Comparison of ENCODE assay signal across 15 mouse cellular contexts in genomic region chr7:6145423-6146188, GRCm38 (mm10). TPM values are rescaled to one million over a fixed set of nuclear protein-coding genes. Genes with fewer than 3 reads are reported as not detected.
DNase-seq lines count a peak whose midpoint lies in the region; ATAC-seq and TF ChIP-seq lines count a peak whose summit lies in the region.
"Had no signal": no experiment of that assay in that cellular context is flagged by ENCODE, and none has a peak within 500 bp of the region (broad histone marks: within the 10 kb centered on the region; RNA-seq: fewer than 3 reads in every experiment).

No protein-coding gene starts in this region.

- no peak overlapping the region for H3K4me2 ChIP-seq in hindbrain, embryonic 15.5 days
- no peak overlapping the region for H3K4me2 ChIP-seq in lung, postnatal 0 days (replicated peaks; ENCODE audit: low read depth, low read length)
- no peak overlapping the region for H3K4me2 ChIP-seq in stomach, embryonic 16.5 days (ENCODE audit: low read depth, low read length)

- 78% methylated on average over 8 of the region's 8 CpGs for WGBS in hindbrain, embryonic 15.5 days
- WGBS in hindbrain, embryonic 10.5 days: 94% methylated on average over 8 of the region's 8 CpGs
- WGBS in lung, postnatal 0 days: 74% methylated on average over 8 of the region's 8 CpGs
- 74% methylated on average over 8 of the region's 8 CpGs for WGBS in stomach, embryonic 16.5 days

- H3K27ac ChIP-seq in hindbrain, embryonic 15.5 days (replicated peaks): 0 out of 2 replicates have a peak overlapping the region, but pooled peaks have one; percentile 20
- no peak overlapping the region for H3K27ac ChIP-seq in hindbrain, embryonic 10.5 days
- peak overlapping the region; percentile 71; the same call in 1 of the 2 replicates for H3K27ac ChIP-seq in lung, postnatal 0 days (ENCODE audit: low read length)
- H3K27ac ChIP-seq in stomach, embryonic 16.5 days (ENCODE audit: low read length): peak overlapping the region; percentile 25
- H3K27ac ChIP-seq: midbrain, embryonic 10.5 days had no signal

- peaks cover 51% of the 10 kb centered on the region for H3K4me1 ChIP-seq in hindbrain, embryonic 15.5 days (replicated peaks)
- no peaks in the 10 kb centered on the region for H3K4me1 ChIP-seq in hindbrain, embryonic 10.5 days (replicated peaks)
- peaks cover 31% of the 10 kb centered on the region; the same call in 1 of the 2 replicates for H3K4me1 ChIP-seq in lung, postnatal 0 days (ENCODE audit: insufficient read depth, low read depth, low read length)
- peaks cover 38% of the 10 kb centered on the region for H3K4me1 ChIP-seq in stomach, embryonic 16.5 days (ENCODE audit: control insufficient read depth, insufficient read depth, low read length)
- H3K4me1 ChIP-seq: midbrain, embryonic 10.5 days had no signal

- TF ChIP-seq EP300 in lung, postnatal 0 days (IDR thresholded peaks at IDR 0.05): no peak

- H3K27me3 ChIP-seq in hindbrain, embryonic 15.5 days: no peaks in the 10 kb centered on the region
- no peaks in the 10 kb centered on the region for H3K27me3 ChIP-seq in hindbrain, embryonic 10.5 days (ENCODE audit: insufficient read depth, poor library complexity, severe bottlenecking)
- no peaks in the 10 kb centered on the region for H3K27me3 ChIP-seq in lung, postnatal 0 days (replicated peaks; ENCODE audit: insufficient read depth, low read length)
- H3K27me3 ChIP-seq in stomach, embryonic 16.5 days (ENCODE audit: control insufficient read depth, insufficient read depth, low read length): no peaks in the 10 kb centered on the region

- no peaks in the 10 kb centered on the region for H3K9me3 ChIP-seq in hindbrain, embryonic 15.5 days
- no peaks in the 10 kb centered on the region for H3K9me3 ChIP-seq in hindbrain, embryonic 10.5 days
- no peaks in the 10 kb centered on the region for H3K9me3 ChIP-seq in lung, postnatal 0 days (ENCODE audit: low read length)
- H3K9me3 ChIP-seq in stomach, embryonic 16.5 days (replicated peaks; ENCODE audit: control insufficient read depth, low read length): no peaks in the 10 kb centered on the region
- H3K9me3 ChIP-seq: midbrain, embryonic 10.5 days had no signal

- H3K4me3 ChIP-seq in hindbrain, embryonic 15.5 days: no peak overlapping the region
- no peak overlapping the region for H3K4me3 ChIP-seq in hindbrain, embryonic 10.5 days
- H3K4me3 ChIP-seq in lung, postnatal 0 days (ENCODE audit: low read depth, low read length): no peak overlapping the region
- H3K4me3 ChIP-seq in stomach, embryonic 16.5 days (replicated peaks; ENCODE audit: low read length): no peak overlapping the region
- H3K4me3 ChIP-seq: erythroblast, embryonic 14.5 days; midbrain, embryonic 10.5 days had no signal

- no peak for TF ChIP-seq CTCF in lung, postnatal 0 days (IDR thresholded peaks at IDR 0.05)

- no peak for ATAC-seq in hindbrain, embryonic 15.5 days (ENCODE audit: low FRiP score, low read depth)
- no peak; the same call in 1 of the 2 replicates for ATAC-seq in lung, postnatal 0 days
- ATAC-seq in granulocyte monocyte progenitor cell, adult 5-6 weeks (replicated peaks; ENCODE audit: poor library complexity, severe bottlenecking): peak; percentile 14; the same call in 1 of the 2 replicates
- ATAC-seq in stomach, embryonic 16.5 days (ENCODE audit: insufficient read depth, low FRiP score): no peak

- DNase-seq in hindbrain, embryonic 10.5 days (ENCODE audit: low spot score): no peak
- peak; percentile 54 for DNase-seq in lung, postnatal 0 days (ENCODE audit: low spot score)
- no peak for DNase-seq in lung, postnatal 14 days
- no peak for DNase-seq in thymus, postnatal 10 days (ENCODE audit: low spot score in 2 of 2)
- DNase-seq: adrenal gland, adult 8-10 months; cerebellum, adult 9-10 months; left cerebral cortex, postnatal 4 days; right cerebral cortex, postnatal 4 days; thymus, postnatal 14 days had no signal

- H3K9ac ChIP-seq in hindbrain, embryonic 15.5 days: no peak overlapping the region
- H3K9ac ChIP-seq in lung, postnatal 0 days (replicated peaks; ENCODE audit: low read depth): no peak overlapping the region
- no peak overlapping the region for H3K9ac ChIP-seq in stomach, embryonic 16.5 days (ENCODE audit: low read length)

- peaks cover 8% of the 10 kb centered on the region; the same call in 1 of the 2 replicates for H3K36me3 ChIP-seq in hindbrain, embryonic 15.5 days
- peaks cover 18% of the 10 kb centered on the region for H3K36me3 ChIP-seq in hindbrain, embryonic 10.5 days
- H3K36me3 ChIP-seq in lung, postnatal 0 days (ENCODE audit: insufficient read depth, low read length): no peaks in the 10 kb centered on the region
- H3K36me3 ChIP-seq in stomach, embryonic 16.5 days (ENCODE audit: control insufficient read depth, insufficient read depth, low read length): peaks cover 6% of the 10 kb centered on the region; the same call in 1 of the 2 replicates

RNA-seq across cellular contexts. Expression of gene Zfp787, which starts 10.2 kb away (rescaled TPM):
- polyA plus RNA-seq in hindbrain, embryonic 15.5 days (2015; fragmentation: Nextera tagmentation; extraction: Ambion mirVana): 24.8 and 27.4 TPM in 2 replicates
- 24.2 and 31.8 TPM in 2 replicates for polyA plus RNA-seq in hindbrain, embryonic 10.5 days (2016; fragmentation: Nextera tagmentation; extraction: Ambion mirVana)
- polyA plus RNA-seq in lung, postnatal 0 days (2015; fragmentation: Nextera tagmentation; extraction: Ambion mirVana): 29.5 and 47.4 TPM in 2 replicates
- 22.6 and 23.7 TPM in 2 replicates for total RNA-seq in granulocyte monocyte progenitor cell, adult 5-6 weeks (2014; fragmentation: Nextera tagmentation)
- 20.2 and 32.4 TPM in 2 replicates for total RNA-seq in granulocyte monocyte progenitor cell, adult 5-6 weeks (2017)
- 15.0 and 22.0 TPM in 2 replicates for polyA plus RNA-seq in stomach, embryonic 16.5 days (2015; fragmentation: Nextera tagmentation; extraction: Ambion mirVana)

RNA-seq across cellular contexts. Expression of gene Zfp444, which starts 26.4 kb away (rescaled TPM):
- polyA plus RNA-seq in hindbrain, embryonic 15.5 days (2015; fragmentation: Nextera tagmentation; extraction: Ambion mirVana): 87.8 and 90.1 TPM in 2 replicates
- 84.4 and 91.4 TPM in 2 replicates for polyA plus RNA-seq in hindbrain, embryonic 10.5 days (2016; fragmentation: Nextera tagmentation; extraction: Ambion mirVana)
- polyA plus RNA-seq in lung, postnatal 0 days (2015; fragmentation: Nextera tagmentation; extraction: Ambion mirVana): 41.1 and 42.9 TPM in 2 replicates
- 11.6 and 14.7 TPM in 2 replicates for total RNA-seq in granulocyte monocyte progenitor cell, adult 5-6 weeks (2014; fragmentation: Nextera tagmentation)
- 20.1 and 23.3 TPM in 2 replicates for total RNA-seq in granulocyte monocyte progenitor cell, adult 5-6 weeks (2017)
- 28.8 and 32.7 TPM in 2 replicates for polyA plus RNA-seq in stomach, embryonic 16.5 days (2015; fragmentation: Nextera tagmentation; extraction: Ambion mirVana)

RNA-seq across cellular contexts. Expression of gene Galp, which starts 51.3 kb away (rescaled TPM):
- polyA plus RNA-seq in hindbrain, embryonic 15.5 days (2015; fragmentation: Nextera tagmentation; extraction: Ambion mirVana): not detected in 2 replicates
- not detected in 2 replicates for polyA plus RNA-seq in hindbrain, embryonic 10.5 days (2016; fragmentation: Nextera tagmentation; extraction: Ambion mirVana)
- polyA plus RNA-seq in lung, postnatal 0 days (2015; fragmentation: Nextera tagmentation; extraction: Ambion mirVana): not detected in 2 replicates
- total RNA-seq in granulocyte monocyte progenitor cell, adult 5-6 weeks (2014; fragmentation: Nextera tagmentation): not detected in 2 replicates
- total RNA-seq in granulocyte monocyte progenitor cell, adult 5-6 weeks (2017): not detected in 2 replicates
- not detected in 2 replicates for polyA plus RNA-seq in stomach, embryonic 16.5 days (2015; fragmentation: Nextera tagmentation; extraction: Ambion mirVana)
- total RNA-seq: adrenal gland, adult 8-10 months; left cerebral cortex, postnatal 4 days had no signal
- polyA plus RNA-seq: erythroblast, embryonic 14.5 days; midbrain, embryonic 10.5 days; neural tube, embryonic 14.5 days had no signal
